Mouse (Mus musculus) bone marrow macrophage, adult 2 months (primary cell): ENCODE data around the gene Rfc2.

Experiments used
- CTCF ChIP-seq: IDR thresholded peaks from 2 replicates; pipeline ENCODE4 v1.5.1; 2012; ENCODE audit warnings: low read depth, mild to moderate bottlenecking, low read length, moderate library complexity
- POLR2A ChIP-seq: IDR thresholded peaks from 2 replicates; pipeline ENCODE4 v1.6.1; 2012; ENCODE audit warnings: mild to moderate bottlenecking, low read depth, low read length, borderline replicate concordance

GRCm38 (mm10) chr5:134532417-134532816, 48.7 kb upstream of the Rfc2 start:
- TF ChIP-seq POLR2A = no peak
- no peak for TF ChIP-seq CTCF
